ENCODE assay signal across 10 mouse cellular contexts in genomic region chr3:121448029-121448468, GRCm38 (mm10). TPM values are rescaled to one million over a fixed set of nuclear protein-coding genes. Genes with fewer than 3 reads are reported as not detected.
DNase-seq lines count a peak whose midpoint lies in the region; ATAC-seq and TF ChIP-seq lines count a peak whose summit lies in the region.
"Had no signal": no experiment of that assay in that cellular context is flagged by ENCODE, and none has a peak within 500 bp of the region (broad histone marks: within the 10 kb centered on the region; RNA-seq: fewer than 3 reads in every experiment).

No protein-coding gene starts in this region.

- H3K27me3 ChIP-seq in hindbrain, embryonic 14.5 days (ENCODE audit: control insufficient read depth, insufficient read depth, low read length), result no peaks in the 10 kb centered on the region
- H3K27me3 ChIP-seq in limb, embryonic 14.5 days (ENCODE audit: control insufficient read depth, insufficient read depth, low read length), result no peaks in the 10 kb centered on the region
- H3K27me3 ChIP-seq: liver, embryonic 13.5 days had no signal

- peaks cover 7 to 18% of the 10 kb centered on the region in 2 experiments for H3K4me1 ChIP-seq in ES-E14 (ENCODE audit: control insufficient read depth in 2 of 2, insufficient read depth in 2 of 2, low read length in 2 of 2, poor library complexity in 1 of 2)
- H3K4me1 ChIP-seq in hindbrain, embryonic 14.5 days (replicated peaks; ENCODE audit: control insufficient read depth, insufficient read depth, low read length), result peaks cover 20% of the 10 kb centered on the region
- H3K4me1 ChIP-seq in limb, embryonic 14.5 days (ENCODE audit: control insufficient read depth, insufficient read depth, low read length), result peaks cover 4% of the 10 kb centered on the region; the same call in 1 of the 2 replicates

- H3K9me3 ChIP-seq in ES-E14 (ENCODE audit: control insufficient read depth, insufficient read depth, low read depth, low read length), result no peaks in the 10 kb centered on the region
- H3K9me3 ChIP-seq in hindbrain, embryonic 14.5 days (ENCODE audit: control insufficient read depth, low read length), result no peaks in the 10 kb centered on the region
- H3K9me3 ChIP-seq in limb, embryonic 14.5 days (ENCODE audit: control insufficient read depth, low read length), result no peaks in the 10 kb centered on the region
- H3K9me3 ChIP-seq: liver, embryonic 13.5 days had no signal

- no peak for TF ChIP-seq CTCF in gastrocnemius, adult 2 months (IDR thresholded peaks at IDR 0.05)

- in situ Hi-C loops in ES-E14 (cut with MboI; ENCODE audit: low sequenced_read_pairs in 2 of 2, unreplicated experiment in 2 of 2), result no loop called here

- intact Hi-C loops in gastrocnemius, adult 2 months (cut with DNase I), result no loop called here

- H3K4me2 ChIP-seq in hindbrain, embryonic 14.5 days (replicated peaks), result peak overlapping the region; percentile 21; the same call in 1 of the 2 replicates
- H3K4me2 ChIP-seq in limb, embryonic 14.5 days (replicated peaks; ENCODE audit: low read depth, low read length, severe bottlenecking), result no peak overlapping the region
- H3K4me2 ChIP-seq: liver, embryonic 13.5 days had no signal

- H3K36me3 ChIP-seq in ES-E14 (ENCODE audit: control insufficient read depth, insufficient read depth, low read length, poor library complexity, severe bottlenecking), result peaks cover 25% of the 10 kb centered on the region
- H3K36me3 ChIP-seq in hindbrain, embryonic 14.5 days (replicated peaks; ENCODE audit: control insufficient read depth, insufficient read depth), result peaks cover 26% of the 10 kb centered on the region
- peaks cover 44% of the 10 kb centered on the region for H3K36me3 ChIP-seq in limb, embryonic 14.5 days (ENCODE audit: control insufficient read depth, insufficient read depth, low read length)

- no peak for TF ChIP-seq POLR2A in limb, embryonic 14.5 days (IDR thresholded peaks at IDR 0.05; ENCODE audit: borderline replicate concordance, extremely low read depth, insufficient read depth, insufficient read length)

- no peak for DNase-seq in gastrocnemius, adult 2 months
- no peak for DNase-seq in gastrocnemius, postnatal 25 days
- DNase-seq in ES-E14 (ENCODE audit: low read depth, low spot score), result no peak
- DNase-seq in hindbrain, embryonic 14.5 days (ENCODE audit: low spot score), result no peak
- DNase-seq in limb, embryonic 14.5 days (ENCODE audit: low spot score), result no peak
- DNase-seq in ovary, postnatal 14 days (ENCODE audit: low spot score), result no peak
- no peak for DNase-seq in cerebellum, postnatal 25 days
- no peak for DNase-seq in ovary, postnatal 10 days (ENCODE audit: low spot score)
- DNase-seq: liver, embryonic 13.5 days; spleen, adult 18-20 months had no signal

- peak; percentile 38; the same call in 1 of the 2 replicates for ATAC-seq in hindbrain, embryonic 14.5 days (ENCODE audit: low FRiP score)
- ATAC-seq in limb, embryonic 14.5 days (ENCODE audit: low FRiP score, low read depth), result peak; percentile 23; the same call in 1 of the 2 replicates

- 23% methylated on average over 11 of the region's 11 CpGs for WGBS in hindbrain, embryonic 14.5 days
- WGBS in limb, embryonic 14.5 days, result 51% methylated on average over 11 of the region's 11 CpGs

- peak overlapping the region; percentile 57 for H3K4me3 ChIP-seq in gastrocnemius, adult 2 months
- no peak overlapping the region for H3K4me3 ChIP-seq in ES-E14 (ENCODE audit: insufficient read depth in 1 of 2, low read depth in 1 of 2, low read length in 2 of 2, poor library complexity in 1 of 2, severe bottlenecking in 1 of 2)
- no peak overlapping the region for H3K4me3 ChIP-seq in hindbrain, embryonic 14.5 days (replicated peaks; ENCODE audit: low read length)
- H3K4me3 ChIP-seq in limb, embryonic 14.5 days (replicated peaks; ENCODE audit: low read length), result no peak overlapping the region
- H3K4me3 ChIP-seq: liver, embryonic 13.5 days had no signal

- H3K9ac ChIP-seq in ES-E14 (ENCODE audit: insufficient read depth, low read depth, low read length, poor library complexity, severe bottlenecking), result 0 out of 2 replicates have a peak overlapping the region, but pooled peaks have one; percentile 18
- no peak overlapping the region for H3K9ac ChIP-seq in hindbrain, embryonic 14.5 days
- no peak overlapping the region for H3K9ac ChIP-seq in limb, embryonic 14.5 days (ENCODE audit: low read depth, low read length, severe bottlenecking)
- H3K9ac ChIP-seq: liver, embryonic 13.5 days had no signal

- peak overlapping the region; percentile 28; the same call in 1 of the 2 replicates for H3K27ac ChIP-seq in gastrocnemius, adult 2 months
- no peak overlapping the region for H3K27ac ChIP-seq in ES-E14 (ENCODE audit: insufficient read depth, low read depth, low read length, poor library complexity, severe bottlenecking)
- peak overlapping the region; percentile 41 for H3K27ac ChIP-seq in hindbrain, embryonic 14.5 days
- H3K27ac ChIP-seq in limb, embryonic 14.5 days (replicated peaks; ENCODE audit: low read depth, low read length), result 0 out of 2 replicates have a peak overlapping the region, but pooled peaks have one; percentile 15
- H3K27ac ChIP-seq: liver, embryonic 13.5 days had no signal

TF ChIP-seq in ES-E14, 5 proteins besides CTCF, POLR2A, EP300 and RAD21:
- no peak for TF ChIP-seq CHD2 (IDR thresholded peaks at IDR 0.05; ENCODE audit: low read depth, low read length)
- no peak for TF ChIP-seq ZNF384 (IDR thresholded peaks at IDR 0.05; ENCODE audit: low read depth, low read length)
- no peak for TF ChIP-seq HCFC1 (IDR thresholded peaks at IDR 0.05; ENCODE audit: borderline replicate concordance, insufficient read depth, low read length)
- no peak for TF ChIP-seq MAFK (IDR thresholded peaks at IDR 0.05; ENCODE audit: insufficient read depth, low read depth, low read length)
- no peak for TF ChIP-seq ZC3H11A (IDR thresholded peaks at IDR 0.05; ENCODE audit: borderline replicate concordance, low read depth, low read length)

RNA-seq across cellular contexts. Expression of gene Cnn3, which starts 21.8 kb away (rescaled TPM):
- 10 to 100 TPM; 16.5 to 28.2 TPM for total RNA-seq in gastrocnemius, adult 2 months (2021)
- 10 to 100 TPM; 28.0 to 29.2 TPM for total RNA-seq in gastrocnemius, postnatal 25 days (2021)
- total RNA-seq in ES-E14 (2012; rRNA removed), result 140 and 241 TPM in 2 replicates
- 436 and 444 TPM in 2 replicates for polyA plus RNA-seq in hindbrain, embryonic 14.5 days (2014; fragmentation: Nextera tagmentation; extraction: Ambion mirVana)
- 674 and 696 TPM in 2 replicates for polyA plus RNA-seq in limb, embryonic 14.5 days (2012; rRNA removed)
- polyA plus RNA-seq in limb, embryonic 14.5 days (2014; fragmentation: Nextera tagmentation; extraction: Ambion mirVana), result 746 and 782 TPM in 2 replicates
